Mouse (Mus musculus) liver, postnatal 0 days (tissue): ENCODE measurements around the gene Ociad1.

Experiments used
- CTCF ChIP-seq: sonication (generic); IDR thresholded peaks from 2 replicates; pipeline ENCODE4 v1.5.1; 2016; ENCODE audit warnings: antibody characterized with exemption, low read depth
- EP300 ChIP-seq: IDR thresholded peaks from 2 replicates; pipeline ENCODE4 v1.6.1; 2016; ENCODE audit warnings: antibody characterized with exemption, low read depth, mild to moderate bottlenecking

DNA sequence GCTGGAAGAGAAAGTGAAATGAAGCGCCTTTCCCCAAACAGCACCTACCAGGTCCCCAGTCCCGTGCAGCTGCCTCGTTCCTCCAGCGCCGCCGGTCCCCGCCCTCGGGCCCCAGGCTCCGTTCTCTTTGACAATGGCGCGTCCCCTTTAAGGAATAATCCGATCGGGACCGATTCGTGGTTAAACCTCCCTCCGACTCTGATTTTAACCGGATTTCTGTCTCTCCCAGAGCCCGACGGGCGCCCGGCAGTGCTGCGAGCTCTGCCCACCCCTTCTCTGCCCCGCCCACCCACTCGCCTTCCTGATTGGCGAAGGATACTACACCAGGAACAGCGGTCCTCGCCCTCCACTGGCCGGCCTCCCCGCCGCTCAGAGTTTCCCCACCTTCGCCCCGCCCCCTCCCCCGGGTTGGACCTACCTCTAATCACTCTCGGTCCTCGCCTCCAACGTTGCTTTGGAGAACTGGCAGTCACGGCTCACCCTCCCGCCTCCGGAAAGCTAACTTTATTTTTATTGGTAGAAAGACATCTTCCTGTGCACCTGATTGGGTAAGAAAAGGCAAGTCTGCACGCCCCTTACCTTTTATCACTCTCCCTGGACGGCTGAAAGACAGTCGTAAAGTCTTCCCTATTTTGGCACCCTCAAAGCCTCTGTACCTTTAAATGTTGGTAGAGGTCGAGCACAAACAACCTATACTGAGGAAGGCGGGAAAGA lies 36.1 kb upstream of the Ociad1 start, which contains the start of gene Fryl:
- TF ChIP-seq CTCF (no peak), EP300 (no peak)
